Mouse (Mus musculus): ENCODE measurements at regions not wholly inside any gene's neighbourhood (a gene's known extent, or its start where the extent isn't known, plus 50 kb on each side); places are given as distances from the start of the nearest gene placed in this dataset.

DNA sequence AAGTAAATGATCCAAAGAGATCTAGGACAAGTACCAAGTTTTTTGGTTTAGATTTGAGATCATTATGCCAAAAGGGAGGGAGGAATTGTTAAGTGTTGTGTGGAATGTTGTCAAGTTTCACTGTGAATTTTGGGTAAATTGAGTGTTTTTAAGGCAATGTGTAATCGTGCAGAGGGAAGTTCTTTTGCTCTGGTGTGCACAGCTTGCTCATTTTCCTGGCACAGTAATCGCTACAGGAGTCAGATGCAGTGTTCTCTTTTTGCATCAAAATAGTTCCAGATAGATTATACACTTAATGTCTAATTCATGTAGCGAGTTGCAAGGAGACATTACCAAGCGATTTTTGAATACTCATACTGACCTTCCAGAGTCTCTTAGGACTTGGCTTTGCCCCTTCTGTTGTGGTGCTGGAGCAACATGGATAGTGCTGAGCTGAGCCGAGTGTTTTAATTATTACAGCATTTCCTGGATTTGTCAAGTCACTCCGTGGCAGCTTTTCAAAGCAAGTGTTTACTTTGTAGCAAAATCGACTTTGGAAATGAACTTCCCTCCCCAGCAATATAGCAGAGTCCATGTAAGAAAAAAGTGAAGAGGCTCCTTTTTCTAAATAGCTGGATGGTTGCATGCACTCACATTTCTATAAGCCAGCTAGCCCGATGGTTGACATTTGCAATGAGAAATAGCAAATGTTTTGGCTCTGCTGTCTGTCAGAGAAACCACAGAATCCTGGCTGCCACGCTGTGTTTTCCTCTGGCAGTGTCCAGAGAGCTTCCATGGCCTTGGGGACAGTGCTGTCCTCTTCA, 66.6 kb downstream of the 4930426L09Rik start:
- DNase-seq = no peak
- no peak overlapping the region for H3K27ac ChIP-seq (ENCODE audit: control insufficient read depth, insufficient read depth, low read length)
- TF ChIP-seq CTCF (IDR thresholded peaks at IDR 0.05; ENCODE audit: borderline replicate concordance, control insufficient read depth, extremely low read depth, insufficient read depth, low read length, poor library complexity) (no peak), POLR2A (IDR thresholded peaks at IDR 0.05; ENCODE audit: control insufficient read depth, extremely low read depth, insufficient read depth, low read length, poor library complexity) (no peak)

DNA sequence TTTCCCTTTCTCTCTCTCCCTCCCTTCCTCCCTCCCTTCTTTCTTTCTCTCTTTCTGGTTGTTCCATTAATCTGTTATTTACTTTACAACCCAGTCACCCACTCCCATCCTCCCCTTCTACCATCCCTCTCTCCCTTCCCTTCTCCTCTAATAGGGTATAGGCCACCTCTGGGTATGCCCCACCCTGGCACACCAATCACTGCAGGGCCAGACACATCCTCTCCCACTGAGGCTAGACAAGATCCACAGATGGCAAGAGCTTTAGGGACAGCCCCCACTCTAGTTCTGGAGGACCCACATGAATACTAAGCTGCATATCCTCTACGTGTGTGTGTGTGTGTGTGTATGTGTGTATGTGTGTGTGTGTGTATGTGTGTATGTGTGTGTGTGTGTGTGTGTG, 67.4 kb downstream of the 4930426L09Rik start:
- no peak for DNase-seq
- no peak for TF ChIP-seq POLR2A (IDR thresholded peaks at IDR 0.05; ENCODE audit: control insufficient read depth, extremely low read depth, insufficient read depth, low read length, poor library complexity)
- no peak for TF ChIP-seq CTCF (IDR thresholded peaks at IDR 0.05; ENCODE audit: borderline replicate concordance, control insufficient read depth, extremely low read depth, insufficient read depth, low read length, poor library complexity)
- Histone ChIP-seq H3K27ac (ENCODE audit: control insufficient read depth, insufficient read depth, low read length) (no peak overlapping the region), H3K36me3 (ENCODE audit: control insufficient read depth, insufficient read depth, low read length) (no peaks in the 10 kb centered on the region), H3K27me3 (ENCODE audit: control insufficient read depth, insufficient read depth, low read length) (no peaks in the 10 kb centered on the region), H3K4me3 (ENCODE audit: control insufficient read depth, insufficient read depth, low read length) (no peak overlapping the region), H3K4me1 (replicated peaks; ENCODE audit: control insufficient read depth, insufficient read depth, low read length) (peaks cover 2% of the 10 kb centered on the region; the same call in 1 of the 2 replicates)
- 96% methylated on average over 1 of the region's 1 CpGs for WGBS

More for the DNA sequence above, 66.6 kb downstream of the 4930426L09Rik start:
- Histone ChIP-seq H3K4me3 (ENCODE audit: control insufficient read depth, insufficient read depth, low read length) (no peak overlapping the region), H3K4me1 (replicated peaks; ENCODE audit: control insufficient read depth, insufficient read depth, low read length) (peaks cover 2% of the 10 kb centered on the region; the same call in 1 of the 2 replicates), H3K27me3 (ENCODE audit: control insufficient read depth, insufficient read depth, low read length) (no peaks in the 10 kb centered on the region), H3K36me3 (ENCODE audit: control insufficient read depth, insufficient read depth, low read length) (no peaks in the 10 kb centered on the region)
- WGBS = 42% methylated on average over 9 of the region's 9 CpGs

DNA sequence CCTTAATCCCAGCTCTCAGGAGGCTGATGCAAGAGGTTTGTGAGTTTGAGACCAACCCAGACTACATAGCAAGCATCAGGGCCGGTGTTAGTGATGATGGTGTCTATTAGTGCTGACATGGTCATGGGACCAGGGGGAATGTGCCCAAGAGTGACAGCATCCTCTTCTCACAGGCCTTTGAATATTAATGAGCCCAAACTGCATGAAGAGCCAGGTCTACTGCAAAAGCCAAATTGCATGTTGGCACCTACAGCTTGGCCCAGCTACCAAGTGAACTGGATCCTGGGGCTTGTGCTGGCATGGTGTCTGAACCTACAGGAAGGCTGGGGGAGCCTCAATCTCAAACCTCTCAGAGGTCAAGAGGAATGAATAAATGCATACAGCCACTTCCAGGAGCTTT, 70.0 kb downstream of the 4930426L09Rik start:
- DNase-seq = no peak
- 100% methylated on average over 1 of the region's 1 CpGs for WGBS
- H3K27me3 ChIP-seq (ENCODE audit: control insufficient read depth, insufficient read depth, low read length) = no peaks in the 10 kb centered on the region

DNA sequence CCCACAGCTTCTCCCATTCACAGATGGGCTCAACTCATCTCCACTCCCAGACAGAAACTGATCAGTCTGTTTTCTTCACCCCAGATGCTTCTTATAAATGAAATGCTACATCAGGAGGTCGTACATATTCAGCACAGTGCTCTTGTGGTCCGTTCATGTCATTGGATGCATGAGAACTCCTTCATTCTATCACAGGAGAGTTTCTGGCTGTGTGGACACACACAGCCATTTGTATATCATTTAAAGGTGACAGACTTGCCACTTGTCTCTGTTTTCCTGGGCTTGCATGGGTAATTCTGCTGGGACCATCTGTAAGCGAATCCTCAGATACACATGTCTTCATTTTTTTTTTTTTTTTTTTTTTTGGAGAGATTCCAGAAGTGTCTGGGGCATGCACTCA, 85.7 kb downstream of the 4930426L09Rik start:
- TF ChIP-seq POLR2A (IDR thresholded peaks at IDR 0.05; ENCODE audit: control insufficient read depth, extremely low read depth, insufficient read depth, low read length, poor library complexity) (no peak), CTCF (IDR thresholded peaks at IDR 0.05; ENCODE audit: borderline replicate concordance, control insufficient read depth, extremely low read depth, insufficient read depth, low read length, poor library complexity) (no peak)
- Histone ChIP-seq H3K4me1 (replicated peaks; ENCODE audit: control insufficient read depth, insufficient read depth, low read length) (peaks cover 7% of the 10 kb centered on the region), H3K36me3 (ENCODE audit: control insufficient read depth, insufficient read depth, low read length) (no peaks in the 10 kb centered on the region), H3K27ac (ENCODE audit: control insufficient read depth, insufficient read depth, low read length) (no peak overlapping the region), H3K27me3 (ENCODE audit: control insufficient read depth, insufficient read depth, low read length) (no peaks in the 10 kb centered on the region), H3K4me3 (ENCODE audit: control insufficient read depth, insufficient read depth, low read length) (no peak overlapping the region)
- 87% methylated on average over 3 of the region's 3 CpGs for WGBS
- no peak for DNase-seq

More for the DNA sequence above, 70.0 kb downstream of the 4930426L09Rik start:
- H3K36me3 ChIP-seq (ENCODE audit: control insufficient read depth, insufficient read depth, low read length) = no peaks in the 10 kb centered on the region
- H3K4me3 ChIP-seq (ENCODE audit: control insufficient read depth, insufficient read depth, low read length) = no peak overlapping the region
- no peak for TF ChIP-seq POLR2A (IDR thresholded peaks at IDR 0.05; ENCODE audit: control insufficient read depth, extremely low read depth, insufficient read depth, low read length, poor library complexity)
- TF ChIP-seq CTCF (IDR thresholded peaks at IDR 0.05; ENCODE audit: borderline replicate concordance, control insufficient read depth, extremely low read depth, insufficient read depth, low read length, poor library complexity) = no peak
- peaks cover 2% of the 10 kb centered on the region; the same call in 1 of the 2 replicates for H3K4me1 ChIP-seq (replicated peaks; ENCODE audit: control insufficient read depth, insufficient read depth, low read length)
- H3K27ac ChIP-seq (ENCODE audit: control insufficient read depth, insufficient read depth, low read length) = no peak overlapping the region

DNA sequence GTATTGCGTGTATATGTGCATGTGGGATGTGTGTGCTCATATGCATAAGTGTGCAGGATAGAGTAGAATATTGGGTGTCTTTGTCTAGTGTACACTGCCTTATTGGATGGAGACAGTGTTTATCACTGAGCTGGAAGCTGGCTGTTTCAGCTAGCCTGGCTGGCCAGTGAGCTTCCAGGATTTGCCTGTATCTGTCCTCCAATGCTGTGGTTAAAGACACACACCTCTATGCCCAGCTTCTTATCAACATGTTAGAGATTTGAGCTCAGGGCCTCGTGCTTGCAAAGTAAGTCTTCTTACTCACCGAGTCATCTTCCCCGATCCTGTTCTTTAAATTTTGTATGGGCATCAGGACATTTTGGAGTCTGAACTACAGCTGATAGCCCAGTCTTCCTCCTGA, 87.0 kb downstream of the 4930426L09Rik start:
- H3K27ac ChIP-seq (ENCODE audit: control insufficient read depth, insufficient read depth, low read length) = no peak overlapping the region
- no peak for DNase-seq
- peaks cover 2% of the 10 kb centered on the region; the same call in 1 of the 2 replicates for H3K4me1 ChIP-seq (replicated peaks; ENCODE audit: control insufficient read depth, insufficient read depth, low read length)
- H3K4me3 ChIP-seq (ENCODE audit: control insufficient read depth, insufficient read depth, low read length) = no peak overlapping the region
- H3K36me3 ChIP-seq (ENCODE audit: control insufficient read depth, insufficient read depth, low read length) = no peaks in the 10 kb centered on the region
- TF ChIP-seq POLR2A (IDR thresholded peaks at IDR 0.05; ENCODE audit: control insufficient read depth, extremely low read depth, insufficient read depth, low read length, poor library complexity) (no peak), CTCF (IDR thresholded peaks at IDR 0.05; ENCODE audit: borderline replicate concordance, control insufficient read depth, extremely low read depth, insufficient read depth, low read length, poor library complexity) (no peak)
- no peaks in the 10 kb centered on the region for H3K27me3 ChIP-seq (ENCODE audit: control insufficient read depth, insufficient read depth, low read length)
- WGBS = 92% methylated on average over 4 of the region's 4 CpGs

DNA sequence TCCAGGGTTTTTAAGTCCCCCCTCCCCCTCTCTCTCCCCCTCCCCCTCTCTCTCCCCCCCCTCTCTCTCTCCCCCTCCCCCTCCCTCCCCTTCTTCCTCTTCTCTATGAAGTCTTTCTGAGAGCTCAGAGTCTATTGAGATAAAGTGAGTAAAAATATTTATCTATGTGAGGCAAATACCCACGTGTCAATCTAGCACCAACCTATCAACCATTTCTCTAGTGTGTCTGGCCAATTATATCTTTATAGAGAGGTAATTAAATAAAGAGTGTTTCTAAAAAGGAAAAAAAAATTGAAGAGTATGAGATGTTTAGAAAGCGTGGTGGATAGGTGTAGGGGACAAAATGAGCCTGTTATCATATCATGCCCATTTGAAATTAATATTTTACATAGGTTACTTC, 88.0 kb downstream of the 4930426L09Rik start:
- Histone ChIP-seq H3K4me3 (ENCODE audit: control insufficient read depth, insufficient read depth, low read length) (no peak overlapping the region), H3K4me1 (replicated peaks; ENCODE audit: control insufficient read depth, insufficient read depth, low read length) (no peaks in the 10 kb centered on the region; the same call in 1 of the 2 replicates), H3K27ac (ENCODE audit: control insufficient read depth, insufficient read depth, low read length) (no peak overlapping the region), H3K27me3 (ENCODE audit: control insufficient read depth, insufficient read depth, low read length) (no peaks in the 10 kb centered on the region), H3K36me3 (ENCODE audit: control insufficient read depth, insufficient read depth, low read length) (no peaks in the 10 kb centered on the region)
- 75% methylated on average over 2 of the region's 2 CpGs for WGBS
- DNase-seq = no peak
- no peak for TF ChIP-seq POLR2A (IDR thresholded peaks at IDR 0.05; ENCODE audit: control insufficient read depth, extremely low read depth, insufficient read depth, low read length, poor library complexity)
- no peak for TF ChIP-seq CTCF (IDR thresholded peaks at IDR 0.05; ENCODE audit: borderline replicate concordance, control insufficient read depth, extremely low read depth, insufficient read depth, low read length, poor library complexity)

Measured in thymus, adult 2 months (tissue).